Mouse (Mus musculus) liver, postnatal 0 days (tissue): ENCODE measurements around the gene Gabra2. TPM values are rescaled to one million over a fixed set of nuclear protein-coding genes. Genes with fewer than 3 reads are reported as not detected.

Experiments
- ATAC-seq: fragments of 200-750 bp; cut with Nextera tagmentation; 2 replicates; pipeline ENCODE4 v1.8.0; 2017; ENCODE audit warnings: mild to moderate bottlenecking, moderate library complexity
- DNase-seq: peaks from one replicate; pipeline ENCODE4 v3.0.0-alpha.2; 2016
- H3K27ac ChIP-seq: fragments of 300-500 bp; sonication (generic); 2 replicates; pipeline ENCODE4 v1.5.1; 2014; ENCODE audit warnings: antibody characterized with exemption, moderate library complexity, mild to moderate bottlenecking, low read depth
- H3K27me3 ChIP-seq: fragments of 300-500 bp; sonication (generic); 2 replicates; pipeline ENCODE4 v1.6.1; 2014; ENCODE audit warnings: low read length, control low read depth, mixed read lengths; ENCODE audit not compliant: insufficient read depth
- H3K36me3 ChIP-seq: fragments of 300-500 bp; sonication (generic); replicated peaks from 2 replicates; pipeline ENCODE4 v1.6.1; 2014; ENCODE audit warnings: mild to moderate bottlenecking, control low read depth, low read length, moderate library complexity, mixed read lengths; ENCODE audit not compliant: insufficient read depth
- H3K4me1 ChIP-seq: fragments of 300-500 bp; sonication (generic); 2 replicates; pipeline ENCODE4 v1.6.1; 2014; ENCODE audit warnings: antibody characterized with exemption, mild to moderate bottlenecking, control low read depth; ENCODE audit not compliant: insufficient read depth
- H3K4me2 ChIP-seq: fragments of 300-500 bp; sonication (generic); 2 replicates; pipeline ENCODE4 v1.6.1; 2014; ENCODE audit warnings: low read depth, mild to moderate bottlenecking, low read length, moderate library complexity, mixed read lengths
- H3K4me3 ChIP-seq: fragments of 300-500 bp; sonication (generic); 2 replicates; pipeline ENCODE4 v1.5.1; 2014; ENCODE audit warnings: low read depth, low read length
- H3K9ac ChIP-seq: fragments of 300-500 bp; sonication (generic); replicated peaks from 2 replicates; pipeline ENCODE4 v1.6.1; 2014; ENCODE audit warnings: mild to moderate bottlenecking, moderate library complexity
- H3K9me3 ChIP-seq: fragments of 300-500 bp; sonication (generic); 2 replicates; pipeline ENCODE4 v1.6.1; 2016; ENCODE audit warnings: mild to moderate bottlenecking, control low read depth, low read length, mixed read lengths
- CTCF ChIP-seq: sonication (generic); IDR thresholded peaks from 2 replicates; pipeline ENCODE4 v1.5.1; 2016; ENCODE audit warnings: antibody characterized with exemption, low read depth
- EP300 ChIP-seq: IDR thresholded peaks from 2 replicates; pipeline ENCODE4 v1.6.1; 2016; ENCODE audit warnings: antibody characterized with exemption, low read depth, mild to moderate bottlenecking
- WGBS: fragments of 180-500 bp; shearing (Covaris S2); extraction: QIAGEN DNeasy Blood & Tissue Kit; methylation state at CpG from one replicate; pipeline ENCODE4 v1.1.7; 2014; ENCODE audit not compliant: insufficient replicate concordance; 5-methylcytosine and 5-hydroxymethylcytosine counted together
- polyA plus RNA-seq: library from polyadenylated mRNA; unstranded; fragments of >200 nt; fragmentation: Nextera tagmentation; extraction: Ambion mirVana; gene quantifications from 2 replicates; pipeline ENCODE4 v1.2.1, GENCODE M21; 2015

Gene Gabra2
- polyA plus RNA-seq, 1 experiment from 2014 or later: not detected

- DNase-seq (no peak), ATAC-seq (no peak)
- 40% methylated on average over 2 of the region's 2 CpGs for WGBS
Observed at GRCm38 (mm10) chr5:70993281-70993680, 102.4 kb downstream of the Gabra2 start.

GRCm38 (mm10) chr5:70990891-70991290 lies 104.8 kb downstream of the Gabra2 start:
- Histone ChIP-seq H3K27me3 (no peaks in the 10 kb centered on the region), H3K27ac (no peak overlapping the region), H3K4me3 (no peak overlapping the region), H3K4me2 (no peak overlapping the region), H3K9ac (no peak overlapping the region), H3K36me3 (no peaks in the 10 kb centered on the region), H3K4me1 (no peaks in the 10 kb centered on the region), H3K9me3 (no peaks in the 10 kb centered on the region)
- WGBS: 82% methylated on average over 3 of the region's 3 CpGs
- no peak for DNase-seq
- no peak for ATAC-seq
- TF ChIP-seq EP300 (no peak), CTCF (no peak)

More at GRCm38 (mm10) chr5:70993281-70993680, 102.4 kb downstream of the Gabra2 start:
- Histone ChIP-seq H3K4me1 (no peaks in the 10 kb centered on the region), H3K9ac (no peak overlapping the region), H3K9me3 (no peaks in the 10 kb centered on the region), H3K4me2 (no peak overlapping the region), H3K4me3 (no peak overlapping the region), H3K27me3 (no peaks in the 10 kb centered on the region), H3K27ac (no peak overlapping the region), H3K36me3 (no peaks in the 10 kb centered on the region)
- TF ChIP-seq EP300 (no peak), CTCF (no peak)
